Mouse (Mus musculus) liver, embryonic 11.5 days (tissue): ENCODE measurements around the gene Irf9. TPM values are rescaled to one million over a fixed set of nuclear protein-coding genes. Genes with fewer than 3 reads are reported as not detected.

Source experiments
- ATAC-seq: fragments of 200-750 bp; cut with Nextera tagmentation; replicated peaks from 2 replicates; pipeline ENCODE4 v1.8.0; 2017; ENCODE audit warnings: moderate number of reproducible peaks, mild to moderate bottlenecking, moderate TSS enrichment, moderate library complexity; ENCODE audit not compliant: low FRiP score
- DNase-seq: peaks from one replicate; pipeline ENCODE4 v3.0.0-alpha.2; 2017; ENCODE audit warnings: low spot score
- H3K27ac ChIP-seq: fragments of 300-500 bp; sonication (generic); 2 replicates; pipeline ENCODE4 v1.5.1; 2014; ENCODE audit warnings: mild to moderate bottlenecking, low read depth, low read length, control low read depth
- H3K27me3 ChIP-seq: fragments of 300-500 bp; sonication (generic); replicated peaks from 2 replicates; pipeline ENCODE4 v1.6.1; 2014; ENCODE audit warnings: low read length, mixed read lengths; ENCODE audit not compliant: control insufficient read depth, insufficient read depth
- H3K36me3 ChIP-seq: fragments of 300-500 bp; sonication (generic); 2 replicates; pipeline ENCODE4 v1.6.1; 2014; ENCODE audit warnings: mild to moderate bottlenecking, low read length, moderate library complexity, mixed read lengths; ENCODE audit not compliant: control insufficient read depth, insufficient read depth
- H3K4me1 ChIP-seq: fragments of 300-500 bp; sonication (generic); replicated peaks from 2 replicates; pipeline ENCODE4 v1.6.1; 2014; ENCODE audit warnings: low read length, mixed read lengths; ENCODE audit not compliant: control insufficient read depth, insufficient read depth
- H3K4me2 ChIP-seq: fragments of 300-500 bp; sonication (generic); 2 replicates; pipeline ENCODE4 v1.6.1; 2014; ENCODE audit warnings: mild to moderate bottlenecking, control low read depth, moderate library complexity
- H3K4me3 ChIP-seq: fragments of 300-500 bp; sonication (generic); 2 replicates; pipeline ENCODE4 v1.5.1; 2014; ENCODE audit warnings: low read depth, low read length, control low read depth
- H3K9ac ChIP-seq: fragments of 300-500 bp; sonication (generic); 2 replicates; pipeline ENCODE4 v1.6.1; 2014; ENCODE audit warnings: low read depth, low read length, control low read depth
- H3K9me3 ChIP-seq: fragments of 300-500 bp; sonication (generic); 2 replicates; pipeline ENCODE4 v1.6.1; 2016; ENCODE audit warnings: low read length, inconsistent platforms, mixed read lengths; ENCODE audit not compliant: control insufficient read depth
- WGBS: fragments of 180-500 bp; shearing (Covaris S2); extraction: QIAGEN DNeasy Blood & Tissue Kit; methylation state at CpG from one replicate; pipeline ENCODE4 v1.1.7; 2014; 5-methylcytosine and 5-hydroxymethylcytosine counted together
- polyA plus RNA-seq: library from polyadenylated mRNA; unstranded; fragments of >200 nt; fragmentation: Nextera tagmentation; extraction: Ambion mirVana; gene quantifications from 2 replicates; pipeline ENCODE4 v1.2.1, GENCODE M21; 2014

Irf9 gene
- polyA plus RNA-seq, 1 experiment from 2014 or later, result 13.0 TPM

GRCm38 (mm10) chr14:55658011-55658410, 54.6 kb downstream of the Irf9 start:
- Histone ChIP-seq H3K4me3 (no peak overlapping the region), H3K9ac (no peak overlapping the region), H3K4me1 (peaks cover 8% of the 10 kb centered on the region; the same call in 1 of the 2 replicates), H3K27me3 (no peaks in the 10 kb centered on the region), H3K27ac (no peak overlapping the region), H3K4me2 (no peak overlapping the region), H3K9me3 (no peaks in the 10 kb centered on the region), H3K36me3 (no peaks in the 10 kb centered on the region; the same call in 1 of the 2 replicates)
- 90% methylated on average over 5 of the region's 5 CpGs for WGBS
- ATAC-seq, result no peak
- DNase-seq, result no peak

Other genes with a start within 250 kb of the Irf9 start
- gene Dhrs4, start 124.8 kb upstream of the Irf9 start, polyA plus RNA-seq, result 58.7 and 59.4 TPM in 2 replicates
- 2.7 and 3.0 TPM in 2 replicates for gene Carmil3, start 112.9 kb upstream of the Irf9 start, polyA plus RNA-seq
- 0.16 and 0.49 TPM in 2 replicates for gene Cpne6, start 93.1 kb upstream of the Irf9 start, polyA plus RNA-seq
- gene Nrl, start 78.6 kb upstream of the Irf9 start, polyA plus RNA-seq, result not detected in 2 replicates
- gene Pck2, start 63.3 kb upstream of the Irf9 start, polyA plus RNA-seq, result 49.8 and 50.9 TPM in 2 replicates
- 72.1 and 73.6 TPM in 2 replicates for gene Dcaf11, start 43.6 kb upstream of the Irf9 start, polyA plus RNA-seq
- gene A730061H03Rik, start 43.2 kb upstream of the Irf9 start, polyA plus RNA-seq, result 2.3 and 3.3 TPM in 2 replicates
- 2.2 and 2.6 TPM in 2 replicates for gene Fitm1, start 28.0 kb upstream of the Irf9 start, polyA plus RNA-seq
- gene Psme1, start 25.4 kb upstream of the Irf9 start, polyA plus RNA-seq, result 172 and 177 TPM in 2 replicates
- 44.5 and 46.2 TPM in 2 replicates for gene Emc9, start 18.3 kb upstream of the Irf9 start, polyA plus RNA-seq
- 256 and 277 TPM in 2 replicates for gene Psme2, start 12.5 kb upstream of the Irf9 start, polyA plus RNA-seq
- gene Rnf31, start 11.9 kb upstream of the Irf9 start, polyA plus RNA-seq, result 21.2 and 23.1 TPM in 2 replicates
- 2.8 and 5.2 TPM in 2 replicates for gene Rec8, start 14.5 kb downstream of the Irf9 start, polyA plus RNA-seq
- gene Ipo4, start 32.4 kb downstream of the Irf9 start, polyA plus RNA-seq, result 90.1 and 92.1 TPM in 2 replicates
- 2.7 and 2.8 TPM in 2 replicates for gene Gm49378, start 34.3 kb downstream of the Irf9 start, polyA plus RNA-seq
- gene Tm9sf1, start 40.2 kb downstream of the Irf9 start, polyA plus RNA-seq, result 79.8 and 83.8 TPM in 2 replicates
- 0.47 and 0.49 TPM in 2 replicates for gene Tssk4, start 46.6 kb downstream of the Irf9 start, polyA plus RNA-seq
- 40.2 and 43.8 TPM in 2 replicates for gene Mdp1, start 56.9 kb downstream of the Irf9 start, polyA plus RNA-seq
- 54.9 and 58.0 TPM in 2 replicates for gene Gmpr2, start 68.4 kb downstream of the Irf9 start, polyA plus RNA-seq
- 489 and 507 TPM in 2 replicates for gene Nedd8, start 68.6 kb downstream of the Irf9 start, polyA plus RNA-seq
- gene Tinf2, start 78.2 kb downstream of the Irf9 start, polyA plus RNA-seq, result 42.3 and 44.9 TPM in 2 replicates
- gene Tgm1, start 110.4 kb downstream of the Irf9 start, polyA plus RNA-seq, result 3.0 and 3.3 TPM in 2 replicates
- gene Rabggta, start 118.7 kb downstream of the Irf9 start, polyA plus RNA-seq, result 22.8 and 24.0 TPM in 2 replicates
- 48.8 and 53.9 TPM in 2 replicates for gene Dhrs1, start 142.1 kb downstream of the Irf9 start, polyA plus RNA-seq
- 70.6 and 76.1 TPM in 2 replicates for gene Nop9, start 142.1 kb downstream of the Irf9 start, polyA plus RNA-seq
- gene Cideb, start 154.9 kb downstream of the Irf9 start, polyA plus RNA-seq, result 8.9 and 9.1 TPM in 2 replicates
- 1.5 and 1.8 TPM in 2 replicates for gene Ltb4r2, start 157.9 kb downstream of the Irf9 start, polyA plus RNA-seq
- gene Ltb4r1, start 162.4 kb downstream of the Irf9 start, polyA plus RNA-seq, result 1.6 and 1.9 TPM in 2 replicates
- 3.9 and 4.8 TPM in 2 replicates for gene Adcy4, start 180.5 kb downstream of the Irf9 start, polyA plus RNA-seq
- 51.6 and 52.1 TPM in 2 replicates for gene Ripk3, start 185.3 kb downstream of the Irf9 start, polyA plus RNA-seq
- gene Nfatc4, start 219.6 kb downstream of the Irf9 start, polyA plus RNA-seq, result 15.1 and 15.3 TPM in 2 replicates